Mouse (Mus musculus) 416B (cell line): ENCODE results near the gene Olfr211.
"Not testable (repeated sequence)": the region's sequence is repeated elsewhere in the genome, so short reads cannot be mapped to it uniquely, and the experiment has no call there.

Experiments
- DNase-seq: peaks from one replicate; pipeline ENCODE4 v3.0.0; 2011; ENCODE audit warnings: low read depth

Olfr211 gene

GRCm38 (mm10) chr6:116488791-116489190 lies at the start of gene Olfr211:
Gene Olfr211, plus strand, starts transcription at chr6:116489091.
- DNase-seq = no peak

- no peak for DNase-seq
Observed at GRCm38 (mm10) chr6:116439531-116439930, 49.4 kb upstream of the Olfr211 start.

GRCm38 (mm10) chr6:116440447-116440846 lies 48.4 kb upstream of the Olfr211 start:
- DNase-seq = no peak

GRCm38 (mm10) chr6:116440849-116441248 lies 48.0 kb upstream of the Olfr211 start:
- no peak for DNase-seq

DNA sequence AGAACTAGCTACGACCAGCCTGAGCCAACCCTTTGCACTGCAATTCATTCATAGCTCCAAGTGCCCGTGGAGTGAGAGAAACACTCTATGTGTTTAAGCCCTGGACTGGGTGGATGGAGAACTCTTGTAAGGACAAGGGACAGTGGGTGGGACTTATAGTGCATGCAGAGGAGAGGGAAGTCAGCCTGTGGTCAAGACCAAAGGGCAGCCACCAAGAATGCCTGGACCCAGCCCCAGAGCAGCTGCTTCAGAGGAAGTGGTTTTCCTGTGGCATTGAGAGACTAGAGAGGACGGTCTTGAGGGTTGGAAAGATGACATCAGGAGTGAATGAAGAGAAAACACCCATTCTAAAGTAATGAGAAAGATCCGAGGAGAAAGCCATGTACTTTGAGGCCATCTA lies 33.1 kb upstream of the Olfr211 start:
- DNase-seq = peak; percentile 98

- peak; percentile 84 for DNase-seq
Observed at GRCm38 (mm10) chr6:116456482-116456881, 32.4 kb upstream of the Olfr211 start.

DNA sequence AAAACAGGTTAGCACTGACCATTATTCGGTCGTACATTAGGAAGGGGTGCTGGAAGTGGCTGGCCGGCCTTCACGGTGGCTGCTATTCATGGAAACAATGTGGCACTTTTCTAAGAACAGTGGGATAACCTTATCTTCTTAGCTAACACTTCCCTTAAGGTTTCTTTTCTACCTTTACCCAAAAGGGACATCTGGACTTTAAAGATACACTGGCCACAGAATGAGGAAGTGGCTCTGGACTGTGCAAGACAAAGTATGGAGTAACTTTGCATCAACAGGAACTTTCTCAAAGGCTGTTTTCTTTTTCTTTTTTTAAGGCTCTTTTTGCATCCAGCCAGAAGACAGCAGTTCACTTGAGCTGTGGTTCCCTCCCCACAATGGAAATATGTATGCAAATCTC lies 30.2 kb upstream of the Olfr211 start:
- peak; percentile 92 for DNase-seq

DNA sequence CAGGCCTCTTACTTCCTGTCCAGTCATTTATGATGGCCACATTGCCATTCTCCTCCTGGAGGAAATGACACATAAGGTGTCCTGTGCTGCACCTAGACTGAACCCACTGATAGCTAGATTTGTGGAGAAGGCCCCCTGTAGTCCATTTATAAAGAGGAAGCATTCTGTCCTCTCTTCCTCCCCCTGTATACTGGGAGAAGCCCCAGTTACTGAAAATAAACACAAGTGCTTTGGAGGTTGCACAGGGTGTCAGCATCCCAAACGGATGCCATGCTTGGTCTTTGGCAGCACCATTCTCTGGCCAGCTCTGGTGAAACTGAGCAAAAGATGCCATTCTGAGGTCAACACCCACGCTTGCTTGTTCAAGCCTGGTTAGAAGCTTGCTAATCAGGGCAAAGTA lies 29.7 kb upstream of the Olfr211 start:
- DNase-seq = peak; percentile 81

DNA sequence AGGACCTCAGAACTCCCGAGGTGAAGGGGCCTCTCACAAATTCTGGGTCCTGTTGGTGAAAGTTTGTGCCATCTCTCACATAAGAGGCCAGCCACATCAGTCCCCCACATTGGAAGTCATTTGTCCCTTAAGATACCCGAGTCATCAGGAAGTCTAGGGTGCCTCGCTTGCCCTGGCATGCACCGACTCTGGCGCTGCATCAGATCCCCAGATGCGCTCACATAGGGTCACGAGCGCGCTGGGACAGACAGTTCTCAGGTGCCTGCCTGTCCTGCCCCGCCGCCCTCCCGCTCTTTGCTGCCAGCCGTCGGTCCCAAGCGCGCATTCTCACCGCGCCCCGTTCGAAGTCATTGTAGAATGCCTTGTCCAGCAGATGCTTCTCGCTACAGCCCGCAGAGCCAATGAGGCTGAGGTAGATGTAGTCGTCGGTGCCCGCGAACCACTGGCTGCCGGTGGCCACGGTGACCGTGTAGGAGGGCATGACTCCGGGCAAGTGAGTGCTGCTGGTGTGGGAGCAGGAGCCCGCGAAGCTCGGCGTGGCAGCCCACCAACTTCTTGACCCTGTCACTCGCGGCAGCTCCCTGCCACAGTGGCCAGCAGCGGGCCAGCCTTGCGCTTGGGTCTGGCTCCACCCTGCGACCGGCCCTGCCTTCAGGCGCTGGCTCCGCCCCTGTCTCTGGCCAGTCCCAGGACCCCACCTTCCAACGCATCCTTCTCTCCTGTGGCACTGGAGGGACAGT lies 28.2 kb upstream of the Olfr211 start, which contains the start of gene Alox5:
Gene Alox5, minus strand, starts transcription at position 635 of the 740 bp plus-strand sequence.
- DNase-seq = no peak

GRCm38 (mm10) chr6:116468081-116468480 lies 20.8 kb upstream of the Olfr211 start:
- DNase-seq = peak; percentile 85

- no peak for DNase-seq
Observed at GRCm38 (mm10) chr6:116485081-116485480, 3.8 kb upstream of the Olfr211 start.

- DNase-seq = no peak
Observed at GRCm38 (mm10) chr6:116486833-116487232, 2.1 kb upstream of the Olfr211 start.

DNA sequence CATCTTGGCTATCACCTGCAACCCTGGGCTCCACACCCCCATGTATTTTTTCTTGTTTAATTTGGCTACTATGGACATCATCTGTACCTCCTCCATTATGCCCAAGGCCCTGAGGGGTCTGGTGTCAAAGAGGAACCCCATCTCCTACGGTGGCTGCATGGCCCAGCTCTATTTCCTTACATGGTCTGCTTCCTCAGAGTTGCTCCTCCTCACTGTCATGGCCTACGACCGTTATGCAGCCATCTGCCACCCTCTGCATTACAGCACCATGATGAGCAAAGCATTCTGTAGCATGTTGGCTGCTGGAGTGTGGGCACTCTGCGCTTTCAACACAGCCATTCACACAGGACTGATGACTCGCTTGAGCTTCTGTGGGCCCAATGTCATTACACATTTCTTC lies 4.9 kb downstream of the Olfr211 start:
- DNase-seq = peak; percentile 21

- no peak for DNase-seq
Observed at GRCm38 (mm10) chr6:116495960-116496359, 7.1 kb downstream of the Olfr211 start.

DNA sequence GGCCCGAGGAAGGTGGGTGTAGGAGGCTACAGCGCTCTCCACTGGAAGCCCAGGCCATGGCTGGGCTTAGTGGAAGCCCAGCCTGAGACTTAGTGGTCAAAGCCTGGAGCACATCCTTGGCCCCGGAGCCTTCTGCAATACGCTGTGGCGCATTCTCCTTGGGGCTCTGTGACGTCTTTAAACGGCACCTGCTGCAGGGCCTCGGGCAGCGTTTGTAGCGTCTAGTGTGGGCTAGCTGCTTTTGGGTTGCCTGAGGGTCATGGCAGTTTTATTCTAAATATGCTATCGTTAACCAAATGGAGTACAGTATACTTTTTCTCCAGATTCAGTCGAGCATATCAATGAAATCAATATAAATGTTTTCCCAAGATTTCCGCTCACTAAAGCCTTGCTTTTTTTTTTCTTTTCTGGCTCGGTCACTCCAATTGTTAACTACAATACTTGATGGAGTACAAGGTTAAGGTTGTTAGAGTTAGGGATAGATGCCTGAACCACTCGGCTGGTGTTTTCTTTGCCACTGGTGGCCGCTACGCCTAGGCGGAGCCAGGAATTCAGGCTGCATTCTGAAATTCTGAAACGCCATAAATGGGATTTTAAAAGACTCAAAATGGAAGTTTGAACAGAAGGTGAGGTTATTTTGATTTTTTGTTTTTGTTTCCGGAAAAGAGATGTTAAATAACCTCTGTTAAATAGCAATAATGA lies 17.6 kb downstream of the Olfr211 start, which contains the start of gene Olfr212:
Gene Olfr212, plus strand, starts transcription at position 215 of the 702 bp plus-strand sequence.
- not testable (repeated sequence) for DNase-seq

- no peak for DNase-seq
Observed at GRCm38 (mm10) chr6:116514832-116515231, 25.9 kb downstream of the Olfr211 start.

- no peak for DNase-seq
Observed at GRCm38 (mm10) chr6:116538156-116538555, 49.3 kb downstream of the Olfr211 start, which contains the start of gene Olfr213. Gene Olfr213, plus strand, starts transcription at chr6:116538456.

- peak; percentile 68 for DNase-seq
Observed at GRCm38 (mm10) chr6:116542500-116542899, 53.6 kb downstream of the Olfr211 start.
